Mouse (Mus musculus): ENCODE results near the gene Nepro.

The Nepro gene

DNA sequence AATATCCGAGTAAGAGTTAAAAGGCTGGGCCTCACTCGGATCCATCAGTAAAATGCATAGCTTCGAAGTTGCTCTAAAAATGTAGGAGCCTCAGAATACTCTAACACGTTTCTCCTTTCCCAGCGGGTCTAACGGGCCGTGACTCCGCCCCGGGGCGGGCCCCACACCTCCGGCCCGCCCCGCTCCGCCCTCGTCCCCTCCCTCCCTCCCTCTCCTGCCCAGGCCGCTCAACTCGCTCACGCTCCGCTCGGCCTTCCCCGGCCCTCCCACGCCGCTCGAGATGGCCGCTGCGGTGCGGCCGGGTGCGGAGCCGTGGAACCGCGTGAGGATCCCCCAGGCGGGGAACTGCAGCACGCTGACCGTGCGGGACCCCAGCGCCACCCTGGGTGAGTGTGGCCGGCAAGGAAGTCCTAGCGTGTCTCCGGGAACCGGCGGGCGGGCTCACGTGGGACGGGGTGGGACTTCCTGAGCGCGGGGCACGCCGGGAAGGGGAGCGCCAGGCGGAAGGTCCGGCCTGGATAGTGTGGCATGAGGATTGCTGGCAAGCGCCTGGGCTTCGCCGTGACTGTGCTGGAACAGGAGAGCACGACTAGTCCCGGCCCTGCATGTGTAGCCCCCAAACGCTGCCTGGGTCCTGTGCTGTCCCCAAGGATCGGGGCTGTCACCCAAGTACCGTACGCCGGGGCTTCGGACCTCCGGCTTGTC lies at the start of gene Nepro:
TSS of gene Nepro (plus strand) at position 219 of the 705 bp plus-strand sequence.
- in situ Hi-C loops (cut with MboI; ENCODE audit: unreplicated experiment in 2 of 2) = loop anchor here (10.0 to 25.0 kb wide), 6 partner anchors 301 to 1021 kb away; partner anchors contain the start of genes Abhd10 (in 1 of the 2), Atg3 (in 1 of the 2) and Slc35a5 (in 1 of the 2)

DNA sequence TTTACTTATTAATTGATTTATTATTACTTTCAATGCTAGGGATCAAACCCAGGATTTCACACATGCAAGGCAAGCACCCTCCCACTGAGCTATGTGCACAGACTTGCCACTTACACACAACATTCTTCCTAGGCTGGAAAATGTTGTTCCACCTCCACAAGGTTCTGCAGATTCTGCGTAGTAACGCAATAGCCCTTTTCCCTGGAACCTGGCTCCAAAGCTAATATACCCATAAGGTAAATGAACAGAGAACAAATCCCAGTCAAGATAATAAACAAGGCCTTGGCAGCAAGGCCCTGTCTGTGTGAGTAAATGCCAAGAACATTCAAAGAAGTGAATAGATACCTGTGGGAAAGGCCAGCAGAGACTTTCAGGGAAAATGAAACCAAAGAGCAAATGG lies 47.7 kb upstream of the Nepro start:
- in situ Hi-C loops (cut with MboI; ENCODE audit: unreplicated experiment in 2 of 2) = no loop called here

DNA sequence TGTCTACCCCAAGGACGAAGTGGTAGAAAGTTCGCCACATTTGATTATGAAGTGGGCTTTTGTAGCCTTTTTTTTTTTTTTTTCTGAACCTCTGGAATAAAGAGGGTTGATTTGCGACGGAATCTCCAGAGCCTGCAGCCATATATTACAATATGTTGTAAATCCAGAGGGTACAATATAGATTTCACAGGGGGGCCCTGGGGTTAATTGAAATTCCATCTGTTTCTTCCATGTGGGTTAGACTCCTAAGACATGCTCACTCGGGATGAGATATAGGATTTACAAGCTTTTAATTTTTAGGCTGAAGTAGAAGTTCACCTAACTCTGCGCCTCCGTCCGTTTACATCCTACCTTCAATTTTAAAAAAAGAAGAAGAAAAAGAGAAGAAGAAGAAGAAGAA lies 45.0 kb upstream of the Nepro start:
- in situ Hi-C loops (cut with MboI; ENCODE audit: unreplicated experiment in 2 of 2) = no loop called here

DNA sequence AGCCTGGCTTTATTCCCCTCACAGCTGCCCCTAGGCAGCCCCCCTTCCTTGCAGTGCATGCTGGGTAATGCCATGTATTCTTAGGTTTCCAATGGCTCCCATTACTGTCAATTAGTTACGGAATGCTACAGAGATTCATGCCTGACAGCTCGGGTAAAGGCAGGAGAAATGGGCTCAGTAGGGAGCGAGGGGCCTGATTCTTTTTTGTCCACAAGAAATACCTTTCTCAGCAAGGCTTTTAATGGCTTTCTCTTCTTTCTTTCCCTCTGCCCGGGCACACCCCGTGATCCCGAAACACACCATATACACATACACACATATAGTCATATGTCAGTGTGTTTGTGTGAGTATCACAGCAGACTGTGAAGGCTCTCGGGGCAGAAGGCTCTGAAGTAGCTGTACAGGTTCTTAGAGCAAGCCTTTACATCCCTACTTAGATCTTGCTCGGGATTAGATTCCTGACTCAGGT lies 44.6 kb upstream of the Nepro start:
- in situ Hi-C loops (cut with MboI; ENCODE audit: unreplicated experiment in 2 of 2) = no loop called here

DNA sequence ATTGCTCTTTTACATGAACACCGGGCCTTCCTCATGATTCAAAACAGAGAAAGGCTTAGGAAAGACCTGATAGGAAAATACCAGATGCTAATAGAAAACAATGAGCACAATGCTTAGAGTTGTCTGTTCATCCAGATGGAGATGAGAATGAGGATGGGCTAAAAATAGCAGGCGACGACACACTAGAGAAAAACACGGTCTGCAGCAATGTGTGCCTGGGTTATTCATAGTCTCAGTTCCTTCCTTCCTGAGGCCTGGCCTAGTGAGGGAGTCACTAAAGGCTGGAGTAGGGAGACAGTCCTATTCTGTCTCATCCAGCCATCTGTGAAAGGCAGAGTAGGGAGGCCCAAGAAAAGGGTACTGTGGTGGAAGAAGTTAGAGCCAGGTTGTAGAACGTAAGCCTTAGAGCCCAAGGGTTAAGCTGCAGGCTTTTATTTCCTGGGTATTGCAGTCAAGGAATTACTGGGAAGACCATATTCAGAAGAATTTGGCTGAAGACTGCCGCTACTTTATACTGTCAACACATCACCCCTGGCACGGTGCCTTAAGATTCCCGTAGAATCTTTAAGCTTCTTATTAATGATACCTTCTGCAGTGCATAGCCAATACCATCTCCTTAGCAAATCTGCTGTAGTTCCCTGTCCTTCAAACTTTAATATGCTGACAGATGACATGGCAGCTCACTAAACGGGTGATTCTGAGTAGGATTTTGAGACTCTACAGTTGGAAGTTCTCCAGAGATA lies 43.2 kb upstream of the Nepro start:
- in situ Hi-C loops (cut with MboI; ENCODE audit: unreplicated experiment in 2 of 2) = no loop called here

DNA sequence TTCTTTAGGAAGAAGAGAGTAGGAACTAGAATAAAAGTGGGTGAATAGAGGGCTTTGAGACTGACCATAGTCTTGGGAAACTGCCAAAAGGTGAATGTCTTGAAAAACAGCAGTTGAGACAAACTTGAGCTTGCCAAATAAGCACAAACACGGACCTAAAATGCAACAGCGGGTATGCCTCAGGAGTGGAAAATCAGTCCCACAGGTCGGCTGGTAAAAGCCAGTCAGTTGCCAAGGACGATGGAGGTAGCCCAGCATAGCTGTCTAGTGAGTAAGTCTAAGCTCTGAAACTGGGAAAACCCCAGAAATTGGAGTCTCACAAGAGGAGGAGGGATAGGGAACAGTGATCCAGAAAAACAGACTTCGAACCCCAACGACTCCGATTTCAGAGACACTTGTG lies 39.5 kb upstream of the Nepro start:
- in situ Hi-C loops (cut with MboI; ENCODE audit: unreplicated experiment in 2 of 2) = no loop called here

DNA sequence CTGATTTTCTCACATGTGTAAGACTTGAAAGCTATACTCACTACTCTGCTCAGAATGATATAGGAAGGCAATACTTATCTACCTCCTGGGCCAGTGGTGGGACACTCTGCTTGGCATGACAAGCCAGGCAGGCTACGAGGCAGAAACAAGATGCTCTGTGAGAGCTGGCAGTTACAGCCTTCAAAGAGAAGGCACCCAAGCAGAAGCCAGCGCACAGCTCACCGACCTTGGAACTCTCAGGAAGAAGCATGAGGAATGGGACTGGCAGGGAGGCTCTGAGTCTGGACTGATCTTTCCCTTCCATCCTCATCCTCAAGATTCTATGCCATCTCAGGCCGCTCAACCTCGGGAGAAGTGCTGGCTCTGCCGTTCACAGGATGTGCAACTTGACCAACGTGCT lies 38.7 kb upstream of the Nepro start:
- in situ Hi-C loops (cut with MboI; ENCODE audit: unreplicated experiment in 2 of 2) = no loop called here

DNA sequence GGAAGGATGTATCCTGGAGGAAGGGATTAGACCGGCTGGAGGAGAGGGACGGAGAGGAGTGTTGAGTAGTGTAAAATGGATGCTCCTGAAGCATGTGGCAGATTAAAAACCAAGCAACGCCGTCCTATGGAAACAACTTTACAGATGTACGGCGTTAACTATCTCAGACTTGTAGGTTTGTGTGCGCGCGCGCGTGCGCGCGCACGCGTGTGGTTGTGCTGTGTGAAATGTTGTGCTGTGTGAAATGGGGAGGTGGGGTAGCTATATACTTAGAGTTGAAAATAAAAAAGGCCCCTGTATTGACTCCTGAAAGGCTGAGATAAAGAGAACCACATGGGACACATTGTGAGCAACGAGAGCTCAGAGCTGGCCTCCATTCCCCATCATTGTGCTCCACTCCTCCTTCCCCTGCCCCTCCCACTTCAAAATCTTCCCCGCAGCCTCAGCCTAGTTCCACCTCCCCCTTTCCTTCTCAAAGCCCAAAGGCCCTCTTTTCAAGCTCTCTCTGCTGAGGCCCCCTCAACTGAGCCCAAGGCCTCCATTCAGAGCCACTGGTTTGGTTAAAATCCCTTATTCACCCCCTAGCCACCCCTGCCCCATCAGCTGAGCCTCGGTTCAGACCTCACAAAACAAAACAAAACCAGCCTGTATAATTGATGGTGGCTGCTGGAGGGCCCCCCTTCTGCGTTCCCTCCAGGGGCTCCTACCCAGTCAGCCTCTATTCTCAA lies 36.9 kb upstream of the Nepro start:
- in situ Hi-C loops (cut with MboI; ENCODE audit: unreplicated experiment in 2 of 2) = no loop called here

DNA sequence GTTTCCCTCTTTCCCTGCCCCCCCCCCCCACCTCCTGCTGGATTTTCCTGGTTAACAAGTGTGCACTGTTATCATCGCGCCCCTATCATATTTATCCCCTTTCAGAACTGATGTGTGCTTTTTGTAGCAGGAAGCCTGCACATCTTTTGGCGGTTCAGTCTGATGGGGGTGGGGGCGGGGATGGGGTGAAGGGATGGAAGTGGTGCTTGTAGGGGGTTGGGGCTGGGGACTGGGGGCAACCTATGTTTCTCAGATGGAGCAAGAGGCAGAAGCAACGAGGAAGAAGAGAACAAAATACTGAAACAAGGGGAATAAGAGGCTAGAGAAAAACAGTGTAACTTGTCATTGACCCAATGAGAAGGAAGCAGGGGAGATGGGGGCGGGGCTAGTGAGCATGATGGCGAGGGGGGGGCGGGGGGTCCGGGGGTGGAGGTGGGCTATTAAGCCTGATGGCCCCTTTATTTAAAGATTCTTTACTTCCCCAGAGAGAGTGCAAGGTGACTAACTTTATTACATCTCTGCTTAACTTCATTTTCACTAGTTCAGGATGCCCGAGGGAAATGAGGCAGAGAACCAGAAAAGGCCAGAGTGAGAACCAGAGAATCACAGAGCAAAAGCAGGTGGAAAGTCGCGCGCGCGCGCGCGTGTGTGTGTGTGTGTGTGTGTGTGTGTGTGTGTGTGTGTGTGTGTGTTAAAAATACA lies 36.2 kb upstream of the Nepro start:
- in situ Hi-C loops (cut with MboI; ENCODE audit: unreplicated experiment in 2 of 2) = no loop called here

DNA sequence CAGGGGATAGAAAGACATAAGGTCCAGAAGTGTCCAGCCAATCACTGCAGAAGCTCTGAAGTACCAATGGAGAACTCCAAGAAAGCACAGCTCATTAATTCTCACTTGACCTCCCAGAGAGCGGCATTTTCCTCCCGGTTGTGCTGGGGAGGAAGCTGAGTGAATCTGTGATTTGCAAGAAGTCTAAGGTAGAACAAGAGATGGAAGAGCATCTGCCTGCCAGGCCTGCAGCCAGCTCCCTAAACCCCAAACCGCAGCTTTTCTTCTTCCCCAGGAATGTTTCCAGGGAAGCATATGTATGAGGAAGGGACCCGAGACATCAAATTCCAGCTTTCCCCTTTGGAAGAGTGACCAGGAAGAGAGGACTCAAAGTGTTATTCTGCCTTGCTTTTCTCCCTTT lies 35.6 kb upstream of the Nepro start:
- in situ Hi-C loops (cut with MboI; ENCODE audit: unreplicated experiment in 2 of 2) = no loop called here

DNA sequence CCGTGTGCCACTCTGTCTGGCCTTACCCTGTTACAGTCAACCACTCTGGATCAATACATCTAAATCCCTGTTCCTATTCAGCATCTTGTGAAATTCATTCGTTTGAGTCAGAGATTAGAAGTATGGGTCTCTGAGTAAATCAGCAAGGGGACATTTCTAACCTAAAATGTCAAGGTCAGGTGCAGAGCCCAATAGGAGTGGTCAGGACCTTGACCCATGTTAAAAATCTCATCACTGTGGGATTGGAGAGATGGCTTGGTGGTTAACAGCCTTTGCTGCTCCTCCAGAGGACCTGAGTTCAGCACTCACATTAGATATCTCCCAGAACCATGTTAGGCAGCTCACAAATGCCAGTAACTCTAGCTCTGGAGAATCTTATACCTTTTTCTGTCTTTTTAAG lies 33.6 kb upstream of the Nepro start:
- in situ Hi-C loops (cut with MboI; ENCODE audit: unreplicated experiment in 2 of 2) = no loop called here

DNA sequence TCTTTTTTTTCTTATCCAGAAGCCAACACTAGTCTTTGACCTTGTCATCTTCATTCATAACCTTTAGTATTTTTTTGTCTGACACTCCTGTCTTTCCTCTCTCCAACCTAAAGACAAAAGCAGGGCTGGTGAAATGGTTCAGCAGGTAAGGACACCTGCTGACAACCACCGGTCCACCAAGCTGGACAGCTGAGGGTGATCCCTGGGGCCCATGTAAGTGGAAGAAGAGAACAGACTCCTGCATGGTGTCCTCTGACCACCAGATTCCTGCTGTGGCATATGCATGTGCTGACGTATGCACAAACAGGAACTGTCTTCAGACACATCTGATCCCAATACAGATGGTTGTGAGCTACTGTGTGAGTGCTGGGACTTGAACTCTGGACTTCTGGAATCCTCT lies 33.0 kb upstream of the Nepro start:
- in situ Hi-C loops (cut with MboI; ENCODE audit: unreplicated experiment in 2 of 2) = no loop called here

DNA sequence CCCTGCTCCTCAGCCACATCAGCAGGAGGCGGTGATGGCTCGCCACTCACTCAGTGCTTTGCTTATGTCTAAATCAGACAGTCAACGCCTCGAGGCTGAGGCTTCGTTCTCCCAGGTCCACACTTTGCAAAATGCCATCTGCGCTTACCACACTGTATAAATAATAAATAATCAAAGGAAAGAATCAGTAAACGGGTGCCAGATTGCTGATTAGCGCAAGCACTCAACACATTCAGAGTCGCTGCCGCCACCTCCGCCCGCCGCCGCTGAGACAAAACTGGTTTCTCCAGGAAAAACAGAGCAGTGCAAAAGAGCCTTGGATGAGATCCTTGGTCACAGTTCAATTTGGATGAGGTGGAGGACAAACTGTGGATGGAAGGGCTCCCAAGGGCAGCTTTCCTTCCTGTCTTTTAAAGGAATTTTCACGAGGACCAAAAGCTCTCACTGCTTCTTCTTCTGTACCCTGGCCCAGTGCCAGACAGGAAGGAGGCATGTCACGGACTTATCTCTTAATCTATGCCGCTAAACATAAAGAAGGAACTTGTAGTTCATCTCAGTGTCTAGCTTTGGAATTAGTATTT lies 32.5 kb upstream of the Nepro start:
- in situ Hi-C loops (cut with MboI; ENCODE audit: unreplicated experiment in 2 of 2) = no loop called here

DNA sequence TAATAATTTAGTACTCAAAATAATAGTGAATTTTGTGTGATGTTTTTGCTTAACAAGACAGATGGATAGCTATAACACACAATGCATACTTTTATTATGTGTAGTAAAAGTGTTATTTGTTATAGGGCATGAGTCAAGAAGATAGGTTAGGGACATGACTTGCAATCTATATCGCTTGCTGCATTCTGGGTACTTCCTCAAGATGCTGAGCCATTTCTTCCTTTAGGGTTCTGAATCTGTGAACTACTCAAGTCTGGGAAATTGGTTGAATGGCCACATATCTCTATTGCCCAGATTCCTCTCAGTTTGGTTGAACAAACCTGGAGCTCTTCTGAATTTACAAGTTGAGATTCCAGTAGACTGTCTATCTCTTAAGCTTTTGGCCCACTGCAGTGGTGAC lies 31.6 kb upstream of the Nepro start:
- in situ Hi-C loops (cut with MboI; ENCODE audit: unreplicated experiment in 2 of 2) = no loop called here

DNA sequence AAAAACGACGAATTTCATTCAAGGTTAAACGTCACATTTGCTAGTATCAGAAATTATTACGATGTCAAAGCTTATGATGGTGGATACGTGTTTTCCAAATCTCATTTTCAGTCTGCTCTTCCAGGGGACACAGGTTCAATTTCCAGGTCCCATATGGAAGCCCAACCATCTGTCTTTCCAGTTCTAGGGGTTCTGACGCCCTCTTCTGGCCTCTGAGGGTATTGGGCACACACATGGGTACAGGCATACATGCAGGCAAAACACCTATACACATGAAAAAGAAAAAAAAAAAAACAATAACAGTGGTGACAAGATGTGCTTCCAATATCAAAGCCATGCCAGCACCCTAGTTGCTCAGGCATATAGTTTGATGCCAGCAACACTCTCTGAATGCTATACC lies 30.4 kb upstream of the Nepro start:
- in situ Hi-C loops (cut with MboI; ENCODE audit: unreplicated experiment in 2 of 2) = no loop called here

DNA sequence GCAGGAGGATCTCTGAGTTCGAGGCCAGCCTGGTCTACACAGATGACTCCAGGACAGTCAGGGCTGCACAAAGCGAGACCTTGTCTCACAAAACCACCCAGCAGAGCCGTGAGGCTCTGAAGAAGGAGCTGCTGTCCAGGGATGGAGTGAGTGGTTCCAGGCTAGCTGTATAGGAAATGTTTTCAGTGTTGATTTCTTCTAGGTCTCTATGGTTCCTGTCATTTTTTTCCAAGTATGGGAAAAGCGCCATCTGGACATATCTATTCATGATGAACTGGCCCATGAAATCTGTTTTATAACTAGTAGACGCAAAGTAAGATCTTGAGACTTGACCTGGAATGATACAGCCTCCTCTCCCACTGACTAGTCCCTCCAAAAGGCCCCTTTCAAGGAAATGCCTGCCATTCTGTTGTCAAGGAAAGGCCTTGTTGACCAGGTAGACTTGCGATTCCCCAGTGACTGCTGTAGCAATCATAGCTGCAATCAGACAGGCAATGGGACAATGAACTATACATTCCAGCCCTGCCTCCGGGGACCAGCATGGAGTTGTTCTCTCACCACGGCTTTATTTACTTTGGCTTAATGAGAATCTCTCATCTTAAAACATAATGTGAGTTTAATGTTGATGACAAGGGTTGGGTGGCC lies 28.8 kb upstream of the Nepro start:
- in situ Hi-C loops (cut with MboI; ENCODE audit: unreplicated experiment in 2 of 2) = no loop called here

DNA sequence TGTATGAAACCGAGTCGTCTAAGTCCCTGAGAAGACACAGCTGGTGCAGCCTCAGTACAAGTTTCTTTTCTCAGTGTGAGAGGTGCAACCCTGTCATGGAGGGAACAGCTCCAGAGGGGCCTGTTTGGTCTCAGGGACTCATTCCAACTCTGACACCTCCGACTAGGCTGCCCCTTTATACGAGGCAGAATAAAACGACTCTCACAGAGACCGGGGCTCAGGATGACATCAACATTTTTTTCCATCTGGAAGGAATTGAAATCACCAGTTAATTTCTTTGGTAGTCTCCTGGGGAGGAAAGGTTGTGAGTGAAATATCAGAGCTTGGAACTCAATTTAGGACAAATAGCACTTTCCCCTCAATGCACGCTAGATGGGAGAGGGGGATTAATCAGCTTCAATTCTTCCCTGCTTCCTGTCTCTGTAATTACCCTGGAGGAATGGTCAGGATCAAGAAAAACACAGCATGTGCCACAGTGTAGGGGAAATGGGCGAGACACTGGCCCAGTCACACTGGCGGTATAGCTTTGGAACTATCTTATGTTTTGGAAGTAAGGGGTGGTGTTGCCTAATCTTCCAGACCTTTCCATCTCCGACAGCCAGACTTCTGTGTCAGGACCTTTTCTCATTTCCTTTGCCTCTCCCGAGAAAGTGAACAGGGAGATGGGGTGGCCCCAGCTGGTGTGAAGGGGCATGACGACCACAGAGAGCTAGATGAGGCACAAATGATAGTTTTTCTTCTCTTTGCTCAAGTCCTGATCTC lies 28.1 kb upstream of the Nepro start:
- in situ Hi-C loops (cut with MboI; ENCODE audit: unreplicated experiment in 2 of 2) = no loop called here

DNA sequence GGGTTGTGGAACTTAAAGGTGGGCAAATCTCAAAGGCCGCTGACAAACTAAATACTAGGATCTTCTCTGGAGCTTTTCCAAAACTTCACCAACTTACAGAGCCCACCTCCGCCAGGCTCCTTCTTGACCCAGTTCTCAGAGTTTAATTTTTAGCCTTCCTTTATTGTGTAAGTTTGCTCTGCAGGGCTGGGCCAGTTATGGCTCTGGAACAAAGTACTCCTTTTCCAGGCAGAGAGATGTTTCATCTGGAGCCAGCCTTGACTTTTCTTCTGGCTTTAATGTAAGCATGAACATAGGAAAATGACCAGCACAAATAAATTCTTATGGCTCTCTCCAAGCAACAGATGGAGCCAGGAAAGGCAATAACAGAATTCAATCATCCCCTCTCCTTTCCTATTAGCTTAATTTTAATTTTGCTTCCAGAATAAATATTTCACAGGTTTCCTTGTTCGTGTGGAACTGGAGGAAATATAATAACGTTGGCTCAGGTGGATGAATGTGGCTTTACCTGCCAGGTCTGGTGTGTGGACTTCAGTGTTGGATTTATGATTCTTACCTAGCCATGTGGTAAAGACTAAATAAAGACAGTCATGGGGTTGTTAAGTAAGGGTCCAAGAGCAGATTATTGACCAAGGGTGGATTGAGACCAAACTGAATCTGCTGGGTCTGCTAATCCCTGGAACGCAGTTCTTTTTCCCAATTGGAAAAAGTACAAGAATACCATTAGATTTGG lies 26.5 kb upstream of the Nepro start:
- in situ Hi-C loops (cut with MboI; ENCODE audit: unreplicated experiment in 2 of 2) = no loop called here

DNA sequence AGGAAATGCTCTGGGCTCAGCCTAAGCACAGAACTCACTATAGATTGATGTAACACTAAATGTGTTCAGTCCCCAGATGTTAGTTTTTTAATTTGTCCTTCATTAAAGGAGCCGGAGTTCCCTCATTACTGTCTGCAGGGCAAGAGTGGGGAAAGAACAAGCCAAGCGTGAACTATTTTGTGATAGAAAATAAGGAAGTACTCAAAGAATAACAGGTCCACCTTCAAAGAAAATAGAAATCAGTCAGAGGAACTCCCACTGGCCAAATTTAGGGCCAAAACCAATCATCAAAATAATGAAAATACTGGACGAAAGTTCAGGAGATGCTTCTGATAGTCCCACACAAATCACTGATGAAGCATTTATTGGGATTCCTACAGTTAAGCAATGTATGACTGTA lies 22.9 kb upstream of the Nepro start:
- in situ Hi-C loops (cut with MboI; ENCODE audit: unreplicated experiment in 2 of 2) = loop anchor here in 1 of 2 experiments (25.0 kb wide), 1 partner anchor 464 kb away; no protein-coding TSS in a partner anchor
